Mouse (Mus musculus): ENCODE data around the gene Diras1. TPM values are rescaled to one million over a fixed set of nuclear protein-coding genes. Genes with fewer than 3 reads are reported as not detected.
"Not testable (repeated sequence)": the region's sequence is repeated elsewhere in the genome, so short reads cannot be mapped to it uniquely, and the experiment has no call there.

Gene Diras1
- 4.2 and 4.7 TPM in 2 replicates for polyA plus RNA-seq (2014; fragmentation: Nextera tagmentation; extraction: Ambion mirVana)

GRCm38 (mm10) chr10:81025639-81026275, at the start of gene Diras1:
Gene Diras1 (minus strand): TSS chr10:81025662.
- no peak for DNase-seq (ENCODE audit: low spot score)
- peaks cover 26% of the 10 kb centered on the region for H3K27me3 ChIP-seq (ENCODE audit: control insufficient read depth, insufficient read depth, low read length)
- no peak for ATAC-seq (ENCODE audit: insufficient read depth, low FRiP score, low TSS enrichment)

GRCm38 (mm10) chr10:81073464-81073863, 48.0 kb upstream of the Diras1 start:
- DNase-seq (ENCODE audit: low spot score): no peak
- peaks cover 13% of the 10 kb centered on the region for H3K36me3 ChIP-seq (ENCODE audit: control insufficient read depth, insufficient read depth, low read length)
- no peak for ATAC-seq (ENCODE audit: insufficient read depth, low FRiP score, low TSS enrichment)
- H3K9ac ChIP-seq (ENCODE audit: low read length): no peak overlapping the region
- 67% methylated on average over 7 of the region's 7 CpGs for WGBS
- no peak overlapping the region for H3K4me3 ChIP-seq (ENCODE audit: low read depth, low read length)
- H3K4me1 ChIP-seq (ENCODE audit: control insufficient read depth, insufficient read depth, low read length): peaks cover 10% of the 10 kb centered on the region
- H3K4me2 ChIP-seq (ENCODE audit: low read depth): no peak overlapping the region
- H3K27ac ChIP-seq (ENCODE audit: low read depth, low read length): no peak overlapping the region
- no peaks in the 10 kb centered on the region for H3K9me3 ChIP-seq (ENCODE audit: control insufficient read depth, low read length)
- H3K27me3 ChIP-seq (ENCODE audit: control insufficient read depth, insufficient read depth, low read length): no peaks in the 10 kb centered on the region

More at GRCm38 (mm10) chr10:81025639-81026275, at the start of gene Diras1:
- Histone ChIP-seq H3K4me3 (ENCODE audit: low read depth, low read length) (peak within 1 kb of the TSS; percentile 34), H3K9me3 (ENCODE audit: control insufficient read depth, low read length) (no peaks in the 10 kb centered on the region), H3K27ac (ENCODE audit: low read depth, low read length) (no peak within 1 kb of the TSS), H3K9ac (ENCODE audit: low read length) (peak within 1 kb of the TSS; percentile 63), H3K36me3 (ENCODE audit: control insufficient read depth, insufficient read depth, low read length) (no peaks in the 10 kb centered on the region), H3K4me2 (ENCODE audit: low read depth) (peak within 1 kb of the TSS; percentile 61), H3K4me1 (ENCODE audit: control insufficient read depth, insufficient read depth, low read length) (peaks cover 3% of the 10 kb centered on the region; the same call in 1 of the 2 replicates)
- 52% methylated on average over 12 of the region's 12 CpGs for WGBS

- peaks cover 10% of the 10 kb centered on the region for H3K4me1 ChIP-seq (ENCODE audit: control insufficient read depth, insufficient read depth, low read length)
- ATAC-seq (ENCODE audit: insufficient read depth, low FRiP score, low TSS enrichment) (no peak), DNase-seq (ENCODE audit: low spot score) (no peak)
- no peak overlapping the region for H3K9ac ChIP-seq (ENCODE audit: low read length)
- no peak overlapping the region for H3K27ac ChIP-seq (ENCODE audit: low read depth, low read length)
- H3K4me3 ChIP-seq (ENCODE audit: low read depth, low read length): no peak overlapping the region
- peaks cover 11% of the 10 kb centered on the region for H3K36me3 ChIP-seq (ENCODE audit: control insufficient read depth, insufficient read depth, low read length)
- no peaks in the 10 kb centered on the region for H3K9me3 ChIP-seq (ENCODE audit: control insufficient read depth, low read length)
- H3K27me3 ChIP-seq (ENCODE audit: control insufficient read depth, insufficient read depth, low read length): no peaks in the 10 kb centered on the region
- WGBS: 94% methylated on average over 8 of the region's 8 CpGs
- H3K4me2 ChIP-seq (ENCODE audit: low read depth): no peak overlapping the region
These were observed 46.8 kb upstream of the Diras1 start for GRCm38 (mm10) chr10:81072290-81072689.

- H3K9me3 ChIP-seq (ENCODE audit: control insufficient read depth, low read length): no peaks in the 10 kb centered on the region
- H3K4me3 ChIP-seq (ENCODE audit: low read depth, low read length): peak within 1 kb of the TSS; percentile 75
- peaks cover 10% of the 10 kb centered on the region for H3K4me1 ChIP-seq (ENCODE audit: control insufficient read depth, insufficient read depth, low read length)
- 0 out of 2 replicates have a peak within 1 kb of the TSS, but pooled peaks have one; percentile 29 for H3K27ac ChIP-seq (ENCODE audit: low read depth, low read length)
- H3K4me2 ChIP-seq (ENCODE audit: low read depth): peak within 1 kb of the TSS; percentile 70
- ATAC-seq (ENCODE audit: insufficient read depth, low FRiP score, low TSS enrichment) (peak; percentile 97), DNase-seq (ENCODE audit: low spot score) (peak; percentile 98)
- H3K27me3 ChIP-seq (ENCODE audit: control insufficient read depth, insufficient read depth, low read length): no peaks in the 10 kb centered on the region
- H3K36me3 ChIP-seq (ENCODE audit: control insufficient read depth, insufficient read depth, low read length): peaks cover 6% of the 10 kb centered on the region
- peak within 1 kb of the TSS; percentile 79 for H3K9ac ChIP-seq (ENCODE audit: low read length)
- under 1% methylated on average over 34 of the region's 35 CpGs for WGBS
These were observed 44.4 kb upstream of the Diras1 start, which contains the start of gene Thop1 for GRCm38 (mm10) chr10:81069836-81070235. Gene Thop1 (plus strand): TSS chr10:81070035.

GRCm38 (mm10) chr10:81068706-81069105, 43.2 kb upstream of the Diras1 start:
- H3K4me2 ChIP-seq (ENCODE audit: low read depth): no peak overlapping the region
- H3K36me3 ChIP-seq (ENCODE audit: control insufficient read depth, insufficient read depth, low read length): peaks cover 6% of the 10 kb centered on the region
- 75% methylated on average over 5 of the region's 5 CpGs for WGBS
- H3K9ac ChIP-seq (ENCODE audit: low read length): no peak overlapping the region
- no peak overlapping the region for H3K4me3 ChIP-seq (ENCODE audit: low read depth, low read length)
- no peak overlapping the region for H3K27ac ChIP-seq (ENCODE audit: low read depth, low read length)
- H3K27me3 ChIP-seq (ENCODE audit: control insufficient read depth, insufficient read depth, low read length): no peaks in the 10 kb centered on the region
- DNase-seq (ENCODE audit: low spot score): no peak
- H3K9me3 ChIP-seq (ENCODE audit: control insufficient read depth, low read length): no peaks in the 10 kb centered on the region
- H3K4me1 ChIP-seq (ENCODE audit: control insufficient read depth, insufficient read depth, low read length): peaks cover 10% of the 10 kb centered on the region
- no peak for ATAC-seq (ENCODE audit: insufficient read depth, low FRiP score, low TSS enrichment)

GRCm38 (mm10) chr10:81064519-81064918, 39.1 kb upstream of the Diras1 start:
- H3K36me3 ChIP-seq (ENCODE audit: control insufficient read depth, insufficient read depth, low read length); H3K4me3 ChIP-seq (ENCODE audit: low read depth, low read length); DNase-seq (ENCODE audit: low spot score); H3K4me2 ChIP-seq (ENCODE audit: low read depth); H3K27ac ChIP-seq (ENCODE audit: low read depth, low read length); H3K9me3 ChIP-seq (ENCODE audit: control insufficient read depth, low read length); ATAC-seq (ENCODE audit: insufficient read depth, low FRiP score, low TSS enrichment); H3K27me3 ChIP-seq (ENCODE audit: control insufficient read depth, insufficient read depth, low read length); H3K4me1 ChIP-seq (ENCODE audit: control insufficient read depth, insufficient read depth, low read length); H3K9ac ChIP-seq (ENCODE audit: low read length): not testable (repeated sequence)
- 86% methylated on average over 8 of the region's 8 CpGs for WGBS

- DNase-seq (ENCODE audit: low spot score) (no peak), ATAC-seq (ENCODE audit: insufficient read depth, low FRiP score, low TSS enrichment) (no peak)
- Histone ChIP-seq H3K9ac (ENCODE audit: low read length) (no peak overlapping the region), H3K4me1 (ENCODE audit: control insufficient read depth, insufficient read depth, low read length) (peaks cover 7% of the 10 kb centered on the region), H3K9me3 (ENCODE audit: control insufficient read depth, low read length) (no peaks in the 10 kb centered on the region), H3K27me3 (ENCODE audit: control insufficient read depth, insufficient read depth, low read length) (no peaks in the 10 kb centered on the region), H3K4me2 (ENCODE audit: low read depth) (no peak overlapping the region), H3K36me3 (ENCODE audit: control insufficient read depth, insufficient read depth, low read length) (no peaks in the 10 kb centered on the region; the same call in 1 of the 2 replicates), H3K4me3 (ENCODE audit: low read depth, low read length) (no peak overlapping the region), H3K27ac (ENCODE audit: low read depth, low read length) (no peak overlapping the region)
- 63% methylated on average over 4 of the region's 4 CpGs for WGBS
These were observed 37.2 kb upstream of the Diras1 start for GRCm38 (mm10) chr10:81062710-81063109.

GRCm38 (mm10) chr10:81059603-81060543, 34.4 kb upstream of the Diras1 start, which contains the start of gene Sgta:
Gene Sgta (minus strand): TSS chr10:81060181.
- H3K36me3 ChIP-seq (ENCODE audit: control insufficient read depth, insufficient read depth, low read length): no peaks in the 10 kb centered on the region; the same call in 1 of the 2 replicates
- H3K27me3 ChIP-seq (ENCODE audit: control insufficient read depth, insufficient read depth, low read length): no peaks in the 10 kb centered on the region
- peaks cover 7% of the 10 kb centered on the region for H3K4me1 ChIP-seq (ENCODE audit: control insufficient read depth, insufficient read depth, low read length)
- H3K9me3 ChIP-seq (ENCODE audit: control insufficient read depth, low read length): no peaks in the 10 kb centered on the region
- peak within 1 kb of the TSS; percentile 87 for H3K4me3 ChIP-seq (ENCODE audit: low read depth, low read length)
- ATAC-seq (ENCODE audit: insufficient read depth, low FRiP score, low TSS enrichment) (peak; percentile 94), DNase-seq (ENCODE audit: low spot score) (peak; percentile 100)
- H3K27ac ChIP-seq (ENCODE audit: low read depth, low read length): no peak within 1 kb of the TSS
- peak within 1 kb of the TSS; percentile 73 for H3K9ac ChIP-seq (ENCODE audit: low read length)
- WGBS: under 1% methylated on average over 48 of the region's 48 CpGs
- H3K4me2 ChIP-seq (ENCODE audit: low read depth): peak within 1 kb of the TSS; percentile 86
